Mouse (Mus musculus): ENCODE measurements at regions not wholly inside any gene's neighbourhood (a gene's known extent, or its start where the extent isn't known, plus 50 kb on each side); places are given as distances from the start of the nearest gene placed in this dataset.

DNA sequence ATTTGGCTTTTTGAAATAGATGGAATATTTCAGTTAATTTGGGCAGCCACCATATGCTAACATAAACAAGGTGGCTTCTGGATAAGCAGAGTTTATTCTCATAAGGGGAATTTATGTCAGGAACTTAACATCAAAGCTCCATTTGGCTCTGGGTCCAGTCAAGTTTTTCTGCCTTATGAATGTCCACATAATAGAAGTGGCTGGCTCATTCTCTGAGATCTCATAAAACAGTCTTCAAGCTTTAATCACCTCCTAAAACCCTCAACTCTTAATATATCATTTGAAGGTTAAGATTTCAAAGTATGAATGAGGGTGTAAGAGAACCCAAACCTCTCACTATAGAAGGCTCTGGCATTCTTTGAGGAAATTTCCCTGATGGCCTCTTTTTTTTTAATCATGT is 1361.0 kb downstream of the Efna5 start:
- TF ChIP-seq TAL1 (IDR thresholded peaks at IDR 0.05; ENCODE audit: low read length) = no peak
- TF ChIP-seq GATA1 (IDR thresholded peaks at IDR 0.05; ENCODE audit: low read length) = no peak
- H3K4me1 ChIP-seq (ENCODE audit: control insufficient read depth) = no peaks in the 10 kb centered on the region
- no peaks in the 10 kb centered on the region for H3K27me3 ChIP-seq (ENCODE audit: control insufficient read depth)
- no peaks in the 10 kb centered on the region for H3K9me3 ChIP-seq (ENCODE audit: control insufficient read depth, low read length)
- no peaks in the 10 kb centered on the region for H3K36me3 ChIP-seq (ENCODE audit: control insufficient read depth)
- H3K4me3 ChIP-seq (replicated peaks) = no peak overlapping the region

DNA sequence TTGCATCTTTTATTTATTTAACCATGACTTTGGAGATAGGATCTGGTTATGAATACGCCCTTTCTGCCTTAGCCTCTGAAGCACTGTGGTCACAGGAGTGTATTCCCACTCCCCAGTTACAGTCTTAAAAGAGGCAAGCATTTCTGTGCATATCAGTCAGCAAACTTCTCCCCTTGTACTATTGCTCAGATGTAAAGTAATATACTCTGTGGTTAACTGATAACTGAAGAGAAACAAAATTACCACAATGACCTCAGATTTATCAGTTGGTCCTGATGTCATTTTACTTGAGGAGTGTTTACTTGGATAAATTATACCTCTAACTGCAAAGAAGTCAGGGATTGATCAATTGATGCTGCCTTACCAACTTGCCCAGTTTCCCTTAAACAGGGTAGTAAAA is 1366.1 kb downstream of the Efna5 start:
- no peak for TF ChIP-seq GATA1 (IDR thresholded peaks at IDR 0.05; ENCODE audit: low read length)
- TF ChIP-seq TAL1 (IDR thresholded peaks at IDR 0.05; ENCODE audit: low read length) = no peak
- H3K4me3 ChIP-seq (replicated peaks) = no peak overlapping the region
- H3K27me3 ChIP-seq (ENCODE audit: control insufficient read depth) = no peaks in the 10 kb centered on the region
- H3K4me1 ChIP-seq (ENCODE audit: control insufficient read depth) = no peaks in the 10 kb centered on the region
- H3K9me3 ChIP-seq (ENCODE audit: control insufficient read depth, low read length) = no peaks in the 10 kb centered on the region
- H3K36me3 ChIP-seq (ENCODE audit: control insufficient read depth) = no peaks in the 10 kb centered on the region

DNA sequence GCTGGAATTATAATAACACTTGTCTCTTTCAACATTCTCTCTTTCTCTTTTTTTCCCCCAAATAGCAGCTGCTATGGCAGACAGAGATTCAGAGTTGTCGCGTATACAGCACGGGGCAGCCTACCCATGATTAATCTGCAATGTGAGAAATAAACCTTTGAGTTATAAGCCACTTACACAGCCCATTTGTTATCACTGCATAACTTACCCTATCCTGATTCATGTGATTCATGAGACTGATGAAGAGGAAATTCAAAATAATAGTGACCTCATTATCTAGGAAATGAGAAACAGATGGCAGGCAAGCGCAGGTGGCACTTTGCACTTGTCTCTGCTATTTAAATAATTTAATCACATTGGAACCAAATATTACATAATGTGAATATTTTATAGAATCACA is 1367.7 kb downstream of the Efna5 start:
- Histone ChIP-seq H3K27me3 (ENCODE audit: control insufficient read depth) (no peaks in the 10 kb centered on the region), H3K36me3 (ENCODE audit: control insufficient read depth) (no peaks in the 10 kb centered on the region), H3K4me1 (ENCODE audit: control insufficient read depth) (no peaks in the 10 kb centered on the region), H3K9me3 (ENCODE audit: control insufficient read depth, low read length) (no peaks in the 10 kb centered on the region), H3K4me3 (replicated peaks) (no peak overlapping the region)
- TF ChIP-seq GATA1 (IDR thresholded peaks at IDR 0.05; ENCODE audit: low read length) (no peak), TAL1 (IDR thresholded peaks at IDR 0.05; ENCODE audit: low read length) (no peak)

DNA sequence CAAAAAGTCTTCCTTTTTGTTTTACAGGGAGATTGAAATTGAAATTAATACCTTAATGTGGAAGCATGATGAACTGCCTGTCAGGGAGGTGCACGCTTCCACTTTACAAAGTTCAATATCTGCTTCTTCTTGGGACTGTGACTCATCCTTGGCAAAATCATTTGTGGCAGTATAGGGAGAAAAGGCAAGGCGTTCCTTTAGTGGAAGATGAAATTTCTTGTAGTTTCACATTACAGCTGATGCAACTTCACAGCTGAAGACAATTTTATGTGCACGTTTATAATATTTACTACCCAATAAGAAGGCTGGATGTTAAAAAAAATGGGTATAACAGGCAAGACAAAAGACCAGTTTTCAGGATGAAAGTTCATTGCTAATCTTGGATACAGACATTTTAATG is 1385.9 kb downstream of the Efna5 start:
- Histone ChIP-seq H3K4me1 (ENCODE audit: control insufficient read depth) (no peaks in the 10 kb centered on the region), H3K4me3 (replicated peaks) (no peak overlapping the region), H3K9me3 (ENCODE audit: control insufficient read depth, low read length) (no peaks in the 10 kb centered on the region), H3K27me3 (ENCODE audit: control insufficient read depth) (no peaks in the 10 kb centered on the region), H3K36me3 (ENCODE audit: control insufficient read depth) (no peaks in the 10 kb centered on the region)
- TF ChIP-seq GATA1 (IDR thresholded peaks at IDR 0.05; ENCODE audit: low read length) (no peak), TAL1 (IDR thresholded peaks at IDR 0.05; ENCODE audit: low read length) (no peak)

DNA sequence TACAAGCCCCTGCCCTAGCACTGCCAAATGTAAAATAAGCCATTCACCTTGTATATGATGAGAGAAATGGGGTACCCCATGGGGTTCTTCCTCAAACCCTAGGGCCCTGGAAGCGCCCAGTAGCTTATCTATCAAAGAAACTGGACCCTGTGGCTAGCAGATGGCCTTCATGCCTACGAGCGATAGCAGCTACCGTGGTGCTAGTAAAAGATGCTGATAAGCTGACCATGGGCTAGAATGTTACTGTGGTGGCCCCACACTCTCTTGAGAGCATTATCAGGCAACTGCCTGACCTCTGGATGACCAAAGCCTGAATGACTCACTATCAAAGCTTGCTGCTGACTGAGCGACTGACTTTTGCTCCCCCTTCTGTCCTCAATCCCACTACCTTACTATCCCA is 1403.7 kb downstream of the Efna5 start:
- Histone ChIP-seq H3K36me3 (ENCODE audit: control insufficient read depth) (no peaks in the 10 kb centered on the region), H3K4me3 (replicated peaks) (no peak overlapping the region), H3K27me3 (ENCODE audit: control insufficient read depth) (no peaks in the 10 kb centered on the region), H3K4me1 (ENCODE audit: control insufficient read depth) (no peaks in the 10 kb centered on the region), H3K9me3 (ENCODE audit: control insufficient read depth, low read length) (peaks cover 55% of the 10 kb centered on the region)
- no peak for TF ChIP-seq GATA1 (IDR thresholded peaks at IDR 0.05; ENCODE audit: low read length)
- TF ChIP-seq TAL1 (IDR thresholded peaks at IDR 0.05; ENCODE audit: low read length) = no peak

DNA sequence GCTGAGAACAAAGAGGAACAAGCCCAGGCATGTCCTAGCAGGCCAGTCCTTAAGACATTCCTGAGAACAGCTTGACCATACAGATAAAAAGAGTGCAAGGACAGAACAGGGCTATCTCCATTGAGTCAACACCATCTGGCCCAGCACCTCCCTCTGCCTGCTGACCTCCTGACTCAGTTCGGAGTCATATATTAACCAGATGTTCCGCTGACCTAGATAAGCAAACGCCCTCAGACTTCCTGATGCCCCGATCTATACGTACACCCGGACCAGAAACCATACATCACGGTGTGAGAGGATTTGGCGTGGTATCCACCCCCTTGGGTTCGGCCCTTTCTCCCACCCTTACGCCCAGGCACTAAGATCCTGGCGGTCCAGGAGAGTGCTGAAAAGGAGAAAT is 1406.7 kb downstream of the Efna5 start:
- Histone ChIP-seq H3K36me3 (ENCODE audit: control insufficient read depth) (no peaks in the 10 kb centered on the region), H3K4me1 (ENCODE audit: control insufficient read depth) (no peaks in the 10 kb centered on the region), H3K27me3 (ENCODE audit: control insufficient read depth) (no peaks in the 10 kb centered on the region), H3K4me3 (replicated peaks) (no peak overlapping the region), H3K9me3 (ENCODE audit: control insufficient read depth, low read length) (peaks cover 38% of the 10 kb centered on the region)
- TF ChIP-seq TAL1 (IDR thresholded peaks at IDR 0.05; ENCODE audit: low read length) = no peak
- no peak for TF ChIP-seq GATA1 (IDR thresholded peaks at IDR 0.05; ENCODE audit: low read length)

DNA sequence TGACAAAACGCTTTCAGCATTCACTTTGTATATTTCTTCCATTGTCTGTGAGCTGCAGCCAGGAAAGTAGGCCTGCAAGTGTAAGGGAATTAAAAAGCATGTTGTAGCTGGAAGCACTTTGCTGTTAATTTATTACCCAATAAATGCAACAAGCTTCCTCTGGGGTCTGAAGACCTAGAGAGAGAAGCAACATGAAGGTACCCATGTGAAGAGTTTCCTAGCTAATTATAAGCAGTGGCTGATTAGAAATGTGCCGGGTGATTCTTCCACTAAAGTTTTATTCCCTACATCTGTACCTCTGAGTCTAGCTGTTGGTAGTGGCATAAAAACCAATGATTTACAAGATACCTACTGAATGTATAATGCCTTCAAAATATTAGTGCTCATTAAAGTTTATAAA is 1428.2 kb downstream of the Efna5 start:
- H3K4me3 ChIP-seq (replicated peaks) = no peak overlapping the region
- H3K36me3 ChIP-seq (ENCODE audit: control insufficient read depth) = no peaks in the 10 kb centered on the region
- no peaks in the 10 kb centered on the region for H3K4me1 ChIP-seq (ENCODE audit: control insufficient read depth)
- TF ChIP-seq TAL1 (IDR thresholded peaks at IDR 0.05; ENCODE audit: low read length) (no peak), GATA1 (IDR thresholded peaks at IDR 0.05; ENCODE audit: low read length) (no peak)
- H3K9me3 ChIP-seq (ENCODE audit: control insufficient read depth, low read length) = no peaks in the 10 kb centered on the region
- H3K27me3 ChIP-seq (ENCODE audit: control insufficient read depth) = no peaks in the 10 kb centered on the region

DNA sequence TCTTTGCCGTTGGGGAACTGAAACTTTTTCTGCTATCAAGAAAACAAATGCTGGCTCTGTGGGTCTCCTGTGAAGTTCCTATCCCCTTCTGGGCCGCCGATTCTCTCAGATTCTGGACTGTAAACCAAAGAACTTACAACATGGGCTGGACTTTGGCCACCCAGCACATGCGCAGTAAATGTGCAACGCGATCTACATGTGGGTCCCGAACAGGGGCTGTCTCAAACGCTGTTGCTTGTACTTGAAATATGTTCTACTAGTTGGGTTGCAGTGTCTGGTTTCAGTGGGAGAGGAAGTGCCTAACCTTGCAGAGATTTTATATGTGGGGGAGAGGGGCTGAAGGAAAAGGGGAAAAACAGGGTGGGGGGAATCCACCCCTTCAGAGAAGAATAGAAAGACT is 1454.3 kb downstream of the Efna5 start:
- H3K4me3 ChIP-seq (replicated peaks) = no peak overlapping the region

More for the DNA sequence above, 1454.3 kb downstream of the Efna5 start:
- Histone ChIP-seq H3K36me3 (ENCODE audit: control insufficient read depth) (no peaks in the 10 kb centered on the region), H3K4me1 (ENCODE audit: control insufficient read depth) (no peaks in the 10 kb centered on the region), H3K9me3 (ENCODE audit: control insufficient read depth, low read length) (0 out of 2 replicates have a peak, but pooled peaks cover 3% of the 10 kb centered on the region), H3K27me3 (ENCODE audit: control insufficient read depth) (no peaks in the 10 kb centered on the region)
- TF ChIP-seq TAL1 (IDR thresholded peaks at IDR 0.05; ENCODE audit: low read length) = no peak
- no peak for TF ChIP-seq GATA1 (IDR thresholded peaks at IDR 0.05; ENCODE audit: low read length)
